Mouse (Mus musculus): ENCODE data around the gene Hoxd12. TPM values are rescaled to one million over a fixed set of nuclear protein-coding genes. Genes with fewer than 3 reads are reported as not detected.

Hoxd12 gene
- total RNA-seq, 4 experiments from 2014 or later = not detected

GRCm38 (mm10) chr2:74663291-74663925 is 11.4 kb upstream of the Hoxd12 start:
- DNase-seq (ENCODE audit: low spot score in 2 of 2) = peak in 1 of 2 experiments; percentile 60

GRCm38 (mm10) chr2:74666411-74666810 is 8.4 kb upstream of the Hoxd12 start:
- DNase-seq (ENCODE audit: low spot score in 2 of 2) = no peak

DNA sequence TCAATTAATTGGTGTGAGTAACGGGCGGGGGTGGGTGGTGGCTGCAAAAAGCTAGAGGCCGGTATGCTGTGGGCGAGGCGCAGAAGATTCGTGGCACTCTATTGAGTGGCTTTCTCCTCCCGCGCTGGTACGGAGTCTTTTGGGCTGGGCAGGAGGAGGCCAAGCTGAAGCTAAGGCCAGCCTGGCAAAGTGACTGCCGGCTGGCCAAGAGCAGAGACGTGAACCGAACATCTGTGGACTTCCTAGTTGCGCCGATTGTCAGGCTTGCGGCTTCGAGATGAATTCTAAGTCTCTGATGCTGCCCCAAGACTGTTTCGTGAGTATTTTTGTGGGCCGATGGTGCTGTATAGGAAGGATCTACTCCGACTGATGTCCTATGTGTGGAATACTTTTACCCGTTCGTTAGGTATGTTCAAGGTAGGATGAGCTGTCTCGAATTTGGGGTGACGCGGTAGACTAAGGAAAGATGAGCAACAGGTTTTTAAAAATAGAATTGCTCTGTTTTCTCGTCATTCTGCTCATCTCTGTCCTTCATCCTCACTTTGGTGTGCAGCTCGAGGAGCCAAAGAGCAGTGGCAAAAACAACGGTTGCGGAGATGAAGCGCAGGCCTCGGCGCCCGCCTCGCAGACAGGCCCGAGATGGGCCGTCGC is 7.5 kb upstream of the Hoxd12 start:
- DNase-seq (ENCODE audit: low spot score in 2 of 2) = no peak

DNA sequence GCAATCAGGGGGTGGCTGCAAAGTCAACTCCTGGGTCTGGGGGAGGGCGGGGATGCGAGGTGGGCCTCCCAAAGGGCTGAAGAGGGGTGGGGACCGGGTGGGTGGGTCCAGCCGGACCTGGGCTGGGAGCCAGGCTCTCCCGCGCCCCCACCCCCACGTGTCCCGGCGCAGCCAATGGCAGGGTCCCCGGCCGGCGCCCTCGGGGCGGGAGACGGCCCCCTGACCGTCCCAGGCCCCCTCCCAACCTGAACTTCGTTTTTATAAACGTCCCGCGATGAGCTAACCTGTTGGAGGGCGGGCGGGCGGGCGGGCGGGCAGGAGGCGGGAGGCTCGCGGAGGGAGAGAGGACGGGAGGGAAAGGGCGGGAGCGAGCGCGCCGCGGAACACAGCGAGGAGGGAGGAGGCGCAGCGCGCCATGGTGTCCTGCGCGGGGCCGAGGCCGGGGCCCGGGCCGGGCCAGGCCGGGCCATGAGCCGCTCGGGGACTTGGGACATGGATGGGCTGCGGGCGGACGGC is 6.9 kb upstream of the Hoxd12 start, which contains the start of gene Hoxd13:
Gene Hoxd13 (plus strand): TSS at position 469 of the 516 bp plus-strand sequence.
- DNase-seq (ENCODE audit: low spot score in 2 of 2) = no peak

DNA sequence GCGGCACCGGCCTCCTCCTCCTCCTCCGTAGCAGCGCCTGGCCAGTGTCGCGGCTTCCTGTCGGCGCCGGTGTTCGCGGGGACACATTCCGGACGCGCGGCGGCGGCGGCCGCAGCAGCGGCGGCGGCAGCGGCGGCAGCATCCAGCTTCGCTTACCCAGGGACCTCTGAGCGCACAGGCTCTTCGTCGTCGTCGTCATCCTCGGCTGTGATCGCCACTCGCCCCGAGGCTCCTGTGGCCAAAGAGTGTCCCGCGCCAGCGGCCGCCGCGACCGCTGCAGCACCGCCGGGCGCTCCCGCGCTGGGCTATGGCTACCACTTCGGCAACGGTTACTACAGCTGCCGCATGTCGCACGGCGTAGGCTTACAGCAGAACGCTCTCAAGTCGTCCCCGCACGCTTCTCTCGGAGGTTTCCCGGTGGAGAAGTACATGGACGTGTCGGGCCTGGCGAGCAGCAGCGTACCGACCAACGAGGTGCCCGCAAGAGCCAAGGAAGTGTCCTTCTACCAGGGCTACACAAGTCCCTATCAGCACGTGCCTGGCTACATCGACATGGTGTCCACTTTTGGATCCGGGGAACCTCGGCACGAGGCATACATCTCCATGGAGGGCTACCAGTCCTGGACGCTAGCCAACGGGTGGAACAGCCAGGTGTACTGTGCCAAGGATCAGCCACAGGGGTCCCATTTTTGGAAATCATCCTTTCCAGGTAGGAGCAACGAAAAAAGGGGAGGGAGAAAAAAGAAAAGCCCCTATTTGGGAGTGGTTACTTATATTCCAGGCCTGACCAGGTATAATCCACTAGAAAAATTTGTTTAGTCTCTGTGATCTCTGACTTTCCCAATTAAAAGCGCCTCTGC is 6.2 kb upstream of the Hoxd12 start:
- no peak for DNase-seq (ENCODE audit: low spot score in 2 of 2)

GRCm38 (mm10) chr2:74669230-74669578 is 5.6 kb upstream of the Hoxd12 start:
- DNase-seq (ENCODE audit: low spot score in 2 of 2) = no peak

- DNase-seq (ENCODE audit: low spot score in 2 of 2) = no peak
These were observed 5.1 kb upstream of the Hoxd12 start for GRCm38 (mm10) chr2:74669650-74670235.

DNA sequence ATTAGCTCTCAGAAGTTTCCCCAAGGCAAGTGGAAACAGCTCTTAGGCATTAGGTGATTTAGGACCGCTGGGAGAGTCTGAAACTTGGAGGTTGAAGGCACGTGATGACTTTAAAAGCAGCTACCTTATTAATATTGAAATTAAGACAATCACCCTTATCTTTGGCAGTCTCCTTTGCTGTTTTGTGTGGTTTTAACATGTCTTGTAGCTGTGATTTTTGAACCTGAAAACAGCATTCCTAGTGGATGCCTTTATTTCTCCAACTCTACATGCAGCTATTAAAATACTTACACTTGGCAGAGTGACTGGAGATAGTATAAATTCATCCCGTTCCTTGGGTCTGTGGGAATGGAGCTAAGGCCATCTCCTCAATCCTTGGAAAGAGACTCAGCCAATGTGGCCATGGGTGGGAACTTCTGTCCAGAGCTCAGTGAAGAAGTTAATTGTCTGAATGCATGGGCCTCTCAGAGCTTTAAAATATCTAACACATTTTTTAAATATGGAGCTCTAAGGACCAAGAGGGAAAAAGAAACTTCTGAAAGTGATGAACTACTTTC is 4.1 kb upstream of the Hoxd12 start:
- no peak for DNase-seq (ENCODE audit: low spot score in 2 of 2)

- DNase-seq (ENCODE audit: low spot score in 2 of 2) = no peak
These were observed 3.0 kb upstream of the Hoxd12 start for GRCm38 (mm10) chr2:74671847-74672246.

GRCm38 (mm10) chr2:74672481-74673362 is 2.1 kb upstream of the Hoxd12 start:
- DNase-seq (ENCODE audit: low spot score in 2 of 2) = no peak

DNA sequence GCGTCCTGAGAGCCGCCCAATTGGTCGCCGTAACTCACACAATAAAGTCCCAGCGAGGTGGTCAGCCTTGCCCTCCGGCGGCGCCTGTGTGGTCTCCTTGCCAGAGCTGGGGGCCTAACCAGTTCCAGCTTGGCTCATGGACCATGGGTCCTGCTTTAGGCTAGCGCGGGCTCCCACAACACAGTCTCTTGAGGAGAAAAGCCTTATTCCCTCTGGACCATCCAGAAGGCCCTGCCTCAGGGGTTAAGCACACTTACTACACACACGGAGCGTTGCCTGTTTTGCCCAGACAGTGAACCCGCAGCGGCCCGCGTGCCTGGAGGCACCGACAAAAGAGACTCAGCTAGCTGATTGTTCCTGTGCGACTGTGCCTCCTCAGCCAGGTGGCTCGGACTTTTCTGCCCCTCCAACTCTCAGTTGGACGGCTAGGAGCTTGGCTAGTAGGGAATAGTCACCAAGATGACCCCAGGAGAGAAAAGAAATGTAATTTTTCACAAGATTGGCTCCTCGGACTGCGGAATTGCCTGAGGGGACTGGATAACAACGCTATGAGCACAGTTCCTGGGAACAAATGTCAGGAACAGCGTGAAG is 883 bp upstream of the Hoxd12 start:
- DNase-seq (ENCODE audit: low spot score in 2 of 2) = no peak

GRCm38 (mm10) chr2:74675666-74676282 is 961 bp downstream of the Hoxd12 start:
- DNase-seq (ENCODE audit: low spot score in 2 of 2) = no peak

DNA sequence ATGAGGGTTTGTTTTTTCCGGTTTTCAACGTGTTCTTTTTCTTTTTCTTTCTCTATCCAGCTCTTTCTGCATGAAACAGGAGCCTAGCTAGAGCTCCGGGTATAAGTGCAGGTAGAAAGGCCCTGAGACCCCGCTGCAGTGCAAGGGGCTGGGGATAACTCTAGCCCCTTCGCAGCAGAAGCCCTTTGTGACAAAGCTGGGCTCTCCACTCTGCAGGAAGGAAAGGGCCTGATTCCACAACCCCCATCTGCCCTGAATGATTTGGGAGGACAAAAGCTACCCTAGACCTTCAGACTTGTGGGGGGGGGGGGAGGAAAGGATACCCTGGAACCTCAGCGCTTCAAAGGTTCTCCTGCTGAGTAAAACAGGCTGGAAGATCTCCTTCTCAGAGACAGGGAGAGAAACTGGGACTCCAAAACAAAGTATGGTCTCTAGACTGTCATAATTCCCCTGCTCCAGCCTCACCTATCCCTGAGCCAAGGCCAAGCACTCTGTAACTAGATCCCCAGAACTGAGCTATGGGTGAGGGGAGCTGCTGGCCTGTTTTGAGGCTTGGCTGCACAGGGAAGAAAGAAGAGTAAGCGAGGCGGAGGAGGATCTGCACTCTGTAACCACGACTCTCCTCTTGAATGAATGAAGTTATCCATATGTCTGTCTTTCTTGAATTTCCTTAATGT is 1.7 kb downstream of the Hoxd12 start:
- no peak for DNase-seq (ENCODE audit: low spot score in 2 of 2)

- DNase-seq (ENCODE audit: low spot score in 2 of 2) = no peak
These were observed 2.3 kb downstream of the Hoxd12 start for GRCm38 (mm10) chr2:74677106-74677505.

- no peak for DNase-seq (ENCODE audit: low spot score in 2 of 2)
These were observed 4.2 kb downstream of the Hoxd12 start, which contains the start of gene Hoxd11 for GRCm38 (mm10) chr2:74678891-74679595. Gene Hoxd11, plus strand, starts transcription at chr2:74679557.

- no peak for DNase-seq (ENCODE audit: low spot score in 2 of 2)
These were observed 4.8 kb downstream of the Hoxd12 start for GRCm38 (mm10) chr2:74679596-74679971.

DNA sequence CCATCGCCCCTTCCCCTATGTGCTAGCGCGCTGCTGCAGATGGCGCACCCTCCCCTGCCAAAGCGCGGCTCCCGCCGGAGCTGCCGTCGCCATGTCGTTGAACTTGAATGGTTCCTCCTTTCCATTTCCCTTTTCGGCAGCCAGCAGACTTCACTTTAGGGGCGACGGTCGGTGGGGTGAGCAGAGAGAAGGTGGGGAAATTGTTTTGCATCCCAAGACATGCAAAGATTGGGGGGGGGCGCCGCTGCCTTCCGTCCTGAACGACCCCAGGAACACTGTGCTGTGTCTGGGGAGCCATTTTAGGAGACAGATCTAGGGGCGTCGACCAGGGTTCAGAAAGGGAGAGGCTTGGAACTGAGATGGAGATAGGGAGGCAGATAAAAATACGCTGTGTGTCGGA is 5.2 kb downstream of the Hoxd12 start:
- DNase-seq (ENCODE audit: low spot score in 2 of 2) = no peak

Measured in layer of hippocampus, adult 8-10 months (tissue).